Mouse (Mus musculus): ENCODE data around the gene Klf3.

- no peak for TF ChIP-seq CTCF (IDR thresholded peaks at IDR 0.05)
- no peak for TF ChIP-seq POLR2A (IDR thresholded peaks at IDR 0.05; ENCODE audit: insufficient read depth, low read depth, low read length)
These were observed 61.5 kb downstream of the Klf3 start for GRCm38 (mm10) chr5:64864699-64865108.
